26 mouse cellular contexts compared by ENCODE assay signal in genomic region chr13:43709529-43709928, GRCm38 (mm10).
DNase-seq lines count a peak whose midpoint lies in the region; ATAC-seq lines count a peak whose summit lies in the region.
"Had no signal": no experiment of that assay in that cellular context is flagged by ENCODE, and none has a peak within 500 bp of the region (broad histone marks: within the 10 kb centered on the region; RNA-seq: fewer than 3 reads in every experiment).

No protein-coding gene starts in this region.

- DNase-seq in adrenal gland, adult (ENCODE audit: inconsistent age in 2 of 2, low spot score in 1 of 2), result peak; percentile 18 to 54
- no peak for DNase-seq in adrenal gland, postnatal 10 days
- DNase-seq in heart, adult 11 months, result peak; percentile 95
- peak; percentile 32 for DNase-seq in heart, adult 8-10 months (ENCODE audit: low spot score)
- DNase-seq in skeletal muscle tissue, adult 2 months (ENCODE audit: low read depth, low spot score), result peak; percentile 21
- DNase-seq in thymus, postnatal 0 days (ENCODE audit: low spot score), result no peak
- DNase-seq: adrenal gland, adult 8-10 months; cerebellum, adult 11 months; cerebellum, adult 2 months; cerebellum, adult 9-11 months; cerebellum, postnatal 25 days; gastrocnemius, postnatal 10 days; gastrocnemius, postnatal 36 days; kidney, adult 18-20 months; kidney, adult 9 months had no signal

- H3K27me3 ChIP-seq in heart, embryonic 12.5 days (replicated peaks), result no peaks in the 10 kb centered on the region
- peaks cover 3% of the 10 kb centered on the region; the same call in 1 of the 2 replicates for H3K27me3 ChIP-seq in heart, embryonic 11.5 days (ENCODE audit: control insufficient read depth, insufficient read depth, low read length)
- H3K27me3 ChIP-seq: embryonic facial prominence, embryonic 12.5 days; embryonic facial prominence, embryonic 15.5 days; forebrain, embryonic 12.5 days; forebrain, embryonic 15.5 days; heart, embryonic 13.5 days had no signal

- no peak overlapping the region for H3K9ac ChIP-seq in heart, embryonic 12.5 days
- H3K9ac ChIP-seq in heart, embryonic 11.5 days (ENCODE audit: low read depth, low read length), result no peak overlapping the region
- H3K9ac ChIP-seq: embryonic facial prominence, embryonic 12.5 days; embryonic facial prominence, embryonic 15.5 days; forebrain, embryonic 12.5 days; forebrain, embryonic 15.5 days; heart, embryonic 13.5 days; hindbrain, embryonic 14.5 days had no signal

- H3K4me2 ChIP-seq in heart, embryonic 12.5 days, result no peak overlapping the region
- no peak overlapping the region for H3K4me2 ChIP-seq in heart, embryonic 11.5 days
- H3K4me2 ChIP-seq: embryonic facial prominence, embryonic 12.5 days; embryonic facial prominence, embryonic 15.5 days; forebrain, embryonic 12.5 days; forebrain, embryonic 15.5 days; heart, embryonic 13.5 days; hindbrain, embryonic 14.5 days had no signal

- no peaks in the 10 kb centered on the region for H3K36me3 ChIP-seq in heart, embryonic 12.5 days
- H3K36me3 ChIP-seq in heart, embryonic 11.5 days (ENCODE audit: control insufficient read depth, insufficient read depth, low read length), result no peaks in the 10 kb centered on the region
- H3K36me3 ChIP-seq: embryonic facial prominence, embryonic 12.5 days; embryonic facial prominence, embryonic 15.5 days; forebrain, embryonic 12.5 days; forebrain, embryonic 15.5 days; heart, embryonic 13.5 days had no signal

- H3K9me3 ChIP-seq in heart, embryonic 12.5 days (replicated peaks), result no peaks in the 10 kb centered on the region
- H3K9me3 ChIP-seq in heart, embryonic 11.5 days (replicated peaks; ENCODE audit: control insufficient read depth, low read length), result no peaks in the 10 kb centered on the region
- H3K9me3 ChIP-seq: embryonic facial prominence, embryonic 12.5 days; embryonic facial prominence, embryonic 15.5 days; forebrain, embryonic 12.5 days; forebrain, embryonic 15.5 days; heart, embryonic 13.5 days had no signal

- 47% methylated on average over 3 of the region's 3 CpGs for WGBS in heart, embryonic 12.5 days
- 52% methylated on average over 3 of the region's 3 CpGs for WGBS in heart, embryonic 11.5 days (ENCODE audit: insufficient replicate concordance)

- peaks cover 21% of the 10 kb centered on the region for H3K4me1 ChIP-seq in heart, embryonic 12.5 days (replicated peaks)
- H3K4me1 ChIP-seq in heart, embryonic 11.5 days (ENCODE audit: control insufficient read depth, insufficient read depth, low read length), result no peaks in the 10 kb centered on the region; the same call in 1 of the 2 replicates
- H3K4me1 ChIP-seq: embryonic facial prominence, embryonic 12.5 days; embryonic facial prominence, embryonic 15.5 days had no signal

- no peak overlapping the region for H3K27ac ChIP-seq in heart, embryonic 12.5 days (ENCODE audit: poor library complexity, severe bottlenecking)
- H3K27ac ChIP-seq in heart, embryonic 11.5 days (ENCODE audit: low read depth, low read length), result no peak overlapping the region
- H3K27ac ChIP-seq: embryonic facial prominence, embryonic 12.5 days; embryonic facial prominence, embryonic 15.5 days; forebrain, embryonic 12.5 days; forebrain, embryonic 15.5 days; heart, embryonic 13.5 days; hindbrain, embryonic 14.5 days; hindbrain, postnatal 0 days had no signal

- ATAC-seq in heart, embryonic 12.5 days (ENCODE audit: insufficient number of reproducible peaks, low FRiP score), result no peak
- ATAC-seq in heart, embryonic 11.5 days (replicated peaks; ENCODE audit: insufficient number of reproducible peaks, low FRiP score, low TSS enrichment), result no peak
- ATAC-seq: forebrain, embryonic 15.5 days; hindbrain, postnatal 0 days; inflammation-experienced regulatory T-cells, adult 6 months; intestine, embryonic 16.5 days had no signal

- H3K4me3 ChIP-seq in heart, embryonic 12.5 days, result no peak overlapping the region
- H3K4me3 ChIP-seq in heart, embryonic 11.5 days (ENCODE audit: low read depth, low read length), result no peak overlapping the region
- H3K4me3 ChIP-seq: embryonic facial prominence, embryonic 12.5 days; embryonic facial prominence, embryonic 15.5 days; forebrain, embryonic 12.5 days; forebrain, embryonic 15.5 days; heart, embryonic 13.5 days had no signal

Comparison
In these comparisons a context has a peak if more than half of its experiments do, and no peak if none do; other contexts are left out.
1. DNase-seq: peak in adrenal gland, adult (2 of 2), heart, adult 11 months (single experiment), heart, adult 8-10 months (single experiment) and skeletal muscle tissue, adult 2 months (single experiment); none in adrenal gland, postnatal 10 days (single experiment) and thymus, postnatal 0 days (single experiment).